Mouse (Mus musculus) c-Kit-positive CD71-negative TER-119-negative erythroid progenitor cells, embryonic 14.5 days (primary cell): ENCODE measurements around the gene Selp.

Experiments
- DNase-seq: peaks from one replicate; pipeline ENCODE4 v3.0.0-alpha.2; 2013; ENCODE audit warnings: low read depth

Selp gene

DNA sequence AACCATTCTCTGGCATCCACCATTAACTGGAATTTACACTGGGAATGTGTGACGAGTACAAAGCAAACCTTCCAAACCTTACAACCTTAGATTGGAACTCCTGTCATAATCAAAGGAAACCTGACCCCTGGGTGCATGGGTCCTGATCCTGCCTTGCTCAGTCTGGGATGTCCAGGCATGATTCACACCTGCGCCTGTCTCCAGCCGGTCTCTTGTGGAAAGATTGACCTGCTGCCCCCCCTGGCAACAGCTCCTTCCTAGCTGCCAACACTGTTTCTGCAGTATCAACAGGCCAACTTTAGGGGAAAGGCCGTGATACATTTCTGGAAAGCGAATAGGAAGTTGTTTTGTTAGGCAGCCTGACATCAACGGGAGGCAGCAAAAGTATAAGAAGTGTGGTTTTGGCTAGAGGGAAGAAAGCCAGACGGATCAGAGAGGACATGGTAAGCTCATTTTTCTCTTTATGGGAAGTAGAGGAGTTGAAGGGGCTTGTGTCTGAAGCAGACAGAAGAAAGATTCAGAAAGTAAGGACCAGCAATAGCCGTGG is at the start of gene Selp:
Gene Selp, plus strand, starts transcription at position 318 of the 547 bp plus-strand sequence.
- DNase-seq, result no peak

DNA sequence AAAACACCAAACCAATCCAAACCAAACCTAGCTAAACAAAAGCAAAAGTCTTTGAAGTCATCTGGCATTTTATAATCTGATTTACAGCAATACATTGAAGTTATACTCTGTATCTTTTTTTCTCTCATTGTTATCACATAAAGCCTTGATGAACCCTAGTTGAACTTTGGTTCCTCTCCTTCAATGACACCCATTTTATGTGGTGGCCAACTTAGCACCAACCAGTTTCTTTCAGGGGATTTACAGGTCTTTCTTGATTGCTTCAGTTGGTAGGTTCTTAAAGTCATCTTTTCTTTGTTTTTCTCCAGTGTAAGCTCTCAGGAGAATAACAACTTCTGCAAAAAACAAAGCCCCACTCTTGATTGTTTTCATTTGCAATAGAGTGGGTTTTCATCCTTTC is 45.8 kb upstream of the Selp start:
- DNase-seq, result no peak

DNA sequence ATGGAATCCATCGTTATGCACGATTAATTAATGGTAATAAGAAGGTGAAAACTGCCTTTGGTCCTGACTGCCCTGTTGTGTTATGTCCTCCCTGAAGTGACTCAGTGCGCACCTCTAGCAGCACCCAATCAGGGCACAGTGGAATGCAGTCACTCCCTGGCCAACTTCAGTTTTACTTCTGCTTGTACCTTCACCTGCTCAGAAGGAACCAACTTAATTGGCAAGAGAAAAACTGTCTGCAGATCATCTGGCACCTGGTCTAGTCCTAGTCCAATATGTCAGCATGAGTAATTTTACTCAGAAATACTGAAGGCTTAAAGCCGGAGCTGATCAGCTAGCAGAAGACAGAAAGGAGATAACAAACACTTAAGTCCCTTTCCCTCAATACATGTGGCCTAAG is 44.6 kb upstream of the Selp start:
- no peak for DNase-seq

DNA sequence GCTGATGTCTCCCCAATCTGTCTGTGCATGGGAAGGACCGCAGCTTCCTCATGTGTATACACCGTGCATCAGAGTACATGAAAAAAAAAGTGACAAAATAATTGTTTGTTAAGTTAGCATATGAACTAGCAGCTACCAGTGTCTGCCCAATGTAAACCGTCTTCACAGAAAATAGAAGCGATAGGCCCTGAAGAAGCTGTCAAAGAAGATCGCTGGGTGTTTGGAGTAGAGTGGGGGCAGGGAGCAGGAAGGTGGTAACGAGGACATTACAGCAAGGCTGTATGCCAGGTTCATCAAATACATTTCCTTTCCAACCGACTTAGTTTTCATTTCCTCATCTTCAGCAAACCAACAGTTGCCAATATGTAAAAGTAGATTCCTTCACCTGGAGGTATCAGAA is 44.0 kb upstream of the Selp start:
- DNase-seq, result no peak

DNA sequence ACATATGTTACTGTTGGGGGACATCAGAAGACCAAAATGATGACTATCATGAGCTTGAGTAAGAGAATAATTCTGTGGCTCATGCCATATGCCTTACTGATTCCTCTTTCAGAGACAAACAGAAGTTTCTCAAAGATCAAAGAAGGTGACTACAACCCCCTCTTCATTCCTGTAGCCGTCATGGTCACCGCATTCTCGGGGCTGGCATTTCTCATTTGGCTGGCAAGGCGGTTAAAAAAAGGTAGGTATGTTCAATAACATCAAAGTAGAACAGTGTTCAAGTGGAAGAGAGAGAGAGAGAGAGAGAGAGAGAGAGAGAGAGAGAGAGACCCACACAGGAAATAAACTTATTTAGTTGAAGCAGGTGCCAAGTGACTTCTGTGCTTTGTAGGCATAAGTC is 43.1 kb upstream of the Selp start:
- DNase-seq, result no peak

DNA sequence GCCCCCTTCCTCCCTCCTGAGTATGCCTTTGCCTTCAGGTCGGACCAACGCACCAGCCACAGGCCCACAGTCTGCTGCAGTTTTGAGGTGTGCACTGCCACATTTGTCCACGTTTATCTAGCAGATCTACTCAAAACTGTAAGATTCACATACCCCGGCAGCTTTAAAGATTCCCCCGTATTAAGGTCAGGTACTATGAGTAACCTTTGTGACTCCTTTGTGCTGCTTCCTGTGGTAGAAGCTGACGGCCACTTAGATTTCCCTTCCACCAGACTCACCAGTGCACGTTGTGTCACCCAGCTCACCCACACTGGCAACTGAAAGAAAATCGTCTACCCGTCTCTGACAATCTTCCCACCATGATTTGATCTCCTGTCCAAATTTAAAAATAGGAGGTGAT is 42.0 kb upstream of the Selp start:
- DNase-seq, result no peak

DNA sequence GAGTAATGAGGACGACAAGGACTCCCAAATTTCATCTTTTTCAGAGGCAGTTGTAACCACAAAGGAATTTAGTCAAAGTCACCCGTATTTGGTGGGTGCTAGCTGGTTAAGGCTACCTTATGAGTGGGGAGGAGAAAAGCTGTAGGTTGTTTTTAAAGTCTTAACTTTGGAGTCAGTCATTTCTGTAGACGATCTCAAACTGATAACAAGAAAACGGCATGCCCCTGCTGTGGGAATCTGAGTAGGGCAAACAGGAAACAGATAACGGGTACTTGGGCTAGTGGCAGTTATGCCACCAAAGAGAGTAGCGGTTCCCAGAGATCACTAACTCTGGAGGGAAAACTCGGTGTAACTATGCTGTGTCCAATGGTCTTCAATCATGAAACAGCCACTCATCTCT is 41.3 kb upstream of the Selp start:
- DNase-seq, result no peak

DNA sequence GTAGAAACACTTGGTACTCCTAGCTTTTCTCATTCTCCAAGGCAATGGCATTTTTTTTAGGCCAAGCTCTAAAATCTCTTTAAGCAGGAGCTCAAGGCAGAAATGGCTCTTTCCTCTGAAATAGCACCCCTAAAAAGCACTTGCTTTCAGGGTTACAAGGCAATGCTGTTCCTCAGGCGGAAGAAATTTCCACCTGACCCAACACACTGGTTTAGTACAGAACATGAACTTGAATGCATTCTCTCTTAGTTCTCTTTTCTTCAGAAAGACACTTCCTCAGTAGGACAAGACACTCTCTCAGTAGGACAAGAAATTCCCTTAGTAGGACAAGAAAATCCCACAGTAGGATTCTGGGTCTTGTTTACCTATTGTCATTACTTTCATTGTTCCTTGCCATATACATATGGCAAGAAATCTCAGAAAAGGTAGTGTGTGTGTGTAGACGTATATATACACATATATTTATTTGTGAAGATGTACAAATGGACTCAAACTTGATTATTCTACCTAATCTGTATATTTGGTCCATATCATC is 40.4 kb upstream of the Selp start:
- no peak for DNase-seq

DNA sequence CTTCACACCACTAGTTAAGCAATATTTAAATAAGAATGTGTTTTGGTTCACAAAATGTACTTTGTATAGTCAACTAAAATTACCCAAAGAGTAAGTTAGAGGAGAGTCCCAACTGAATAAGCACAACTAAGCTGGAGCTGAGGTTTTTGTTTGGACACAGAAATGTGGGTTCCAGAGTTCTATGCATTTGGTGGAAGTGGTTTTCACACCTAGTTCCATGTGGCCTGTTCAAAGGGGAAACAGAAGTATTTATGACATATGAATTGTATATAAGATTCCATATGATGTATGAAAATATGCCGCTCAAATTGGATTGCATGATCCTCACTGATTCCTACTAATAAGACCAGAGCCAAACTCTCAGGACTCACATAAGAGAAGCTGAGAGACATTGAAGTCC is 39.6 kb upstream of the Selp start:
- no peak for DNase-seq

DNA sequence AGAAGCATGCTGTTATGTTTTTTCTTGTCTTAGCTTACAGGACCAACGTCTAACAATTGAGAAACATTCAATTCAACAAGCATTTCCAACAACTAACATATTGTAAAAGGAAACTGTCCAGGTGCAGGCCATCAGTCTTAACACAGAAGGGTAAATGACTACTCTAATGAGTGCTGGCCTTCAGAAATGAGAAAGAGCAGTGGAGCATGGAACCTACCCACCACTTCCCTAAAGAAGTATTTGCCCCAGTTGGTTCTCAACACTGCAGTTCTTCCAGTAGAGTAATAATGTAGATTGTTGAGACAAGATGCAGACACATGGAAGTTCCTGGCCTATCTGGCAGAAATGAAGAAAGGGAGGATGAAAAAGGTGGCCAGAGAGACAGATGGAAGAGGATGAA is 38.6 kb upstream of the Selp start:
- no peak for DNase-seq

DNA sequence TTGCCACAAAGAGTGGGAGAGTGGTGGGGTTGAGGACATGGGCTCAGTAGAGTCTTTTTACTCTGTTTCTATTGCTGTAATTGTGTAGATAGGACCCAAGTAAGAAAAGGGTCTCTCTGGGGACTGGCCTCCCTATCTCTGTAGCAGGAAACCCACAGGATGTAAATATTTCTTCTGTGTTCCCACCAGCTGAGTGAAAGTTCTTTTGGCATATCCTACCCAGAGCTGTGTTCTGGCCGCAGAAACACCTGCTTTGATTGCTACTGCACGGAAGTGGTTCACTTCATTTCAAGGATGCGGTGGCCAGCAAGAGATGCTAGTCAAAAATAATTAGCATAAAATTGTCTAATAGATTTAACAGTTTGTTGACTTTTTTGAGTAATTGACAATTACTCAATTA is 38.0 kb upstream of the Selp start:
- DNase-seq, result no peak

DNA sequence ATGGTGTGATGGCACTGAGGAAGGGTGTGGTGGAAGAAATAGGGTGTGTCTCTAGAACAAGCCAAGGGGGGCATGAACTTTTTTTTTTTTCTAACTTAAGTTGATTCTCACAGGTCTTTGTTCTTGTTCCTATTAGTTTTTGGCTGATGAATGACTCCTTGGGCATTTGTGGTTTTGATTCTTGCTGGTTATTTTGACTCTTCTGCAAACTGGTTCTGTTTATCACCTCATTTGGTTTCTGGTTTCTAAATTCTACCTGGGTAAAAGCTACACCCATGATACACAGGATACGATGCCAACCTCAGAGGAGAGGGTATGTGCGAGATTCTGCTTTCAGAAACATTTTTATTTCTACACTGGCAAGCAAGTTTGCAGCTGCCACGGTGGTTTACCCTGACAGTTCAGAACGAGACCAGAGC is 36.7 kb upstream of the Selp start:
- no peak for DNase-seq

DNA sequence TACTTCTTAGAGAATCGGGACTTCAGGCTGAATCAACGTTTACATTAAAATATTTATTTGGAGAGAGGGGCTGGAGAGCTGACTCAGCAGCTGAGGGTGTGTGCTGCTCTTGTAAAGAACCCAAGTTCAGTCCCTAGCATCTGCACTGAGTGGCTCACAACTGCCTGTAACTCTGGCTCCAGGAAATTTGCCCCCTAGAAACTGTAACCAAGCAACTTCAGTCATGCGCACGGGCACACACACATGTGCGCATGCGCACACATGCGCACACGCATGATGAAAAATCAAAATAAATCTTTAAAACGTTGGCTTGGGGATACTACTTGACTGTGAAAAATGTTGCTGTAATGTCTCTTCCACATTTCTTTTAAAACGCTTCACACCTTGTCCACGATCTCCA is 36.0 kb upstream of the Selp start:
- DNase-seq, result no peak

DNA sequence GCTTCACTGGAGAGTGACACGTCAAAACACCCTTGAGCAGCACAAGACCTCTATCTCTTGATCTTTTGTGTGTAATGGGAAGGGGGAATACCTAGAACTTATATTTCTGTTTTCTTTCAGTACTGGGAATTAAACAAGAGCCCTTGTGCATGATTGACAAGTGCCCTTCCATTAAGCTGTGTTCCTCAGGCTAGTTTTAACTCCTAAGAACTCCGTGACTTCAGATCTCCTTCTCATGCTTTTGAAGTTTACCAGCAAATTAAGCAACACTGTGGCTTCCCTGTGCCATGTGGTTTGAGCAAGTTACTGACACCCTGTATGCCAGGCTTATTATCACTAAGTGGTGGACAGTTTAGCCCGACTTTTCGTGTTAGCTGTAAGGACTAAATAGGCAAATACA is 32.0 kb upstream of the Selp start:
- no peak for DNase-seq

DNA sequence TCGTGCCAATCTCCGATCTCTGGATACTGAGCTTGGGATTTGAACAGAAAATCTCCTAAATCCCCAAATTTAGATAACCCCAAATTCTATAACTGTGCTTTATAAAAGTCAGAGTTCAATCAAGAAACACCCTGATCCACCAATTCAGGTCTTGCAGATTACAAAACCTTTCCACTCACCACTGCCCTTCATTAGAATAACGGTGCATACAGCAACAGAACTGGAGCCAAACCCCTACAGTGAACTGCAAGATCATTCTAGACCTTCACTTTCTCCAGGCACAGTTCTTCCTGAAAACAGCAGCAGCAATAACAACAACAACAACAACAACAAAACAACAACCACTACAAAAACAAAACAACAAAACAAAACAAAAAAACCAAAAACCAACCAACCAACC is 28.3 kb upstream of the Selp start:
- no peak for DNase-seq

DNA sequence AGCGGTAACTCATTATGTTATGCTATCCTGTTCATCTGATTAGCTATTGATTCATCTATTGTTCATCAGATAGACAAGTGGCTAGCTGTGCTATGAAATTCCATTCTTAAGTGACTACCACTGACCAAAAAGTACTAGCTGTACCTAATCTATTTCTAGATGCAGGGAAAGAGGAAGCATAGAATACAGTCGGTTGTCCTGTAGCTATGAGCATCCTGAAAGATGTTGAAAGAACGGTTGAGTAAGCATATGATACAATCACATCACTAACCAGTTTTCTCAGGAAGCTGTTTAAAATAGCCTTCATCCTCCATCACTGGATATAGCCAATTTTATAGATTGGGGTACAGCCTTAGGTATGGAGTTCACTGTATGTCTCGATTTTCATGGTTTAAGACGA is 27.2 kb upstream of the Selp start:
- no peak for DNase-seq

DNA sequence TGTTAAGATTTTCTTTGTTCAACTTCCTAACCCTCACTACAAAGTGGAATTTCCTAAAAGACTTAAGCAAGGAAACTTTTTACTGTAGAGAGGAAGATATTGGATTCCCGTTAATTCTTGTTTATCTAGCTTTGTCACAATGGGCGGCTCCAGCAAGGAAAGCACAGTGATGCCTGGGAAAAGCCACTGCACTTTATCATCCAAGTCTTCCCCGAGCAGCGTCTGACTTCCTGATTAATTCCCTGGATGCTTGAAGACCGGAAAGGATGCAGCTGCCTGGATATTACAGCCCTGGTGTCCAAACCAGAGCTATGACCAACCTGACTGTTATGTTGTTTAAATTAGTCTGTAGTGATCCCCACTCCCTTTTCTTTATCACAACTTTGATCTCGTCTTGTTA is 18.3 kb upstream of the Selp start:
- no peak for DNase-seq

DNA sequence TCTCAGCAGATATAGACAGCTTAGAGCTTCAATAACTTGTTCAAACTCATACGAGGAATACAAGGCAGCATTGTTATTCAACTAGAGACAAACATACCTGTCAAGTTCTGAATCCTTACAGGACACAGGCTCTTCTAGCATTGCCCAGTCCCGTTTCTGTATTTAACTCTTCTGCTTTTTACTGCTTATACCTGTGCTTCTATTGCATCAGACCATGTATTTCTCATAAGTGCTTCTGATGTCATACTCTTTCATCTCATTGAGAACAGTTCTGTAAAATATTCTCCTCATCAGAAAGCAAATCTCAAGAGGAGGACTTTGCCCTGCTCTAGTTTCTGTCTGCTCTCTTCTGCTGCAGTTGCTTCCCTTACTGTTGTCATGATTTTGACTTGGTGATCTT is 17.2 kb upstream of the Selp start:
- DNase-seq, result no peak

DNA sequence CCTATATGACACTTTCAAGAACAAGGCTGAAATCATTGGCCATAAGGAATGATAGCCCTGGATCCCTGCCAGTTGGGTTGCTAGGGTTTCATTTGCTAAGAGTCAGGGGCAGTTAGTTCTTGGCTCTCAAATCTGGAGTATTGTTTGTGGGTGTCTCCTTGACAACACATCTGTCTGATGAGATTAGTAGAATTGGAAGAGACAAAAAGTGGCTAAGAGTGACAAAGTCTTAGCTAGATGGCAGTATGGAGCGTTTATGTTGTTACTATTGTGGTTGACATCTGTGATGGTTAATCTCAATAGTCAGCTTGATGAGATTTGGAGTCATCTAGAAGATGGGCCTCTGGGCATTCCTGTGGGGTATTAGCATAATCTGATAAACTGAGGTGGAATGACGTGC is 16.7 kb upstream of the Selp start:
- DNase-seq, result no peak

DNA sequence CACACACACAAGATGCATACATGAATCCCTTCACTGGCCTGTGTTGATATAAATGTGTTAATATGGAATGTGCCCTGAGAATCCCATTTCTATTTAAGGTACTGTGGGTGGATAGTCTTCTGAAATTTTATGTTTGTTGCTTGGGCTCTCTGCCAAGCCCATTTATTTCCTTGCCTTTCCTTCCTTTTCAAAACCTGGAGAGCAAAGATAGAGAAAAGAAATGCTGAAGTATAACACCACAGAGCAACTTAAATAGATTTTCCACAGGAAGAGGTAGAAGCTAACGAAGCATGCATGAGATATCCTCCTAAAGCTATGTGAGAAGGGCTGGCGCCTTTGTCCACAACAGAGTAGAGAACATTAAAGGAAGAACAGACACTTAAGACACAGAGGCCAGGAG is 5.3 kb upstream of the Selp start:
- no peak for DNase-seq

DNA sequence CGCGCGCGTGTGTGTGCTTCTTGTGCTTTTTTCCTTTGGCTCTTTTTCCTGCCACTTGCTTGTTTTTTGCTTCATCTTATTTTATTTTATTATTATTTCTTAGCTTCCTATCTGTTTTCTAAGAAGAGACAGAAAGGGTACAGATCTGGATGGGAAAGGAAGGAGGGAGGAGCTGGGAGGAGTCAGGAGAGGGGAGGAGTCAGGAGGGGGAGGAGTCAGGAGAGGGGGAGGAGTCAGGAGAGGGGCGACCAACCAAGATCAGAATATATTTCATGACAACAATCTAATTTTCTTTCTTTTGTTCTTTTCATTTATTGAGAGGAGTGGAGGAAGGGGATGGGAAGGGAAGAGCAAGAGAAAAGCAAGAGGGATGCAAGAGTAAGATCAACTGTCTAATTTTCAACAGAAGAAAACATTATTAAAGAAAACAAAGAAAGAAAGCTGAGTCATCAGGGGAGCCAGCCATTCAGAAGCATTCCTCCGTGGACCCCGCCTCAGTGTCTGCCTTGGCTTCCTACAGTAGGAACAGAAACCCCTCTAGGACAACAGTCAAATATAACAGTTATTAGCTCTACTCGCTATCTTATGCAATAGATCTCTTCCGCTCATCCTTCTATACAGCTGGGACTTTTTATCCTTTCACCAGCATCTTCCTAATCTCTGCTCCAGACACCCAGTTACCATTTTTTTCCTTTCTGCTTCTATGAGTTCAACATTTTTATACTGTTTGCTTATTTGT is 4.3 kb upstream of the Selp start:
- DNase-seq, result no peak

DNA sequence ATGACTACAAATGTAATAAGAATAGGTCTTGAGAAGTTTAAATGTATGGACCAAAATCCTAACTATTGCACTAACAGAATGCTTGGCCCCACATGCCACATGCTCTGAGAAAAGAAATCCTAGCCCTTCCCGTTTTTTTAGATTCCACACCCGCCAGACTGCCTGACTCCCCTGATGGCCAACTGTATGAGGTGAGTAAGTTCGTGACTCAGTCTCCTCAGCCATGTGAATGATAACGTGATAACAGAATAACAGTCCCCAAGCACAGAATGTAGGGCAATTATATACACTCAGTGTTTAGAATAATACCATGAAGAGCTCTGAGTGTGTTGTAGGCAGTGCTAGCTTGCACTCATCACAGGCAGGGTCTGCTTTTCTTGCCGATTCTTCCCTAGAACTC is 784 bp upstream of the Selp start:
- no peak for DNase-seq

DNA sequence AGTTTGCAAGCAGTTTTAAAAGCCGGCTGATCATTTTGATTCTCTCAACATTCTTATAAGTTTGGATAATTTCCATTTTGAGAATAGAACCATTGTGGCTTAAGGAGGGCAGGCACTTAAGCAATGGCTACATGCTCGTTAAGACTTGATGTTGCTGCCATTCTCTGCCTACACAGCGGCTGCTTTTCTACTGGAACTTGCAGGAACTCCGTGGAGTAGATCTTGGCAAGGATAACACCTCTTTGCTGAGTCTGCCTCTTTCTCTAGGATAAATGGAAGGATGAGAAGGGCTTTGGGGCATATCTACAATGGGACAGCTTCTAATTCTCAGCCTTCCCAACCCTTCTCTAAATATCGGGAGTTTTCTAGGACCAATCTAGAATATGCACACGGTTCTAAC is 583 bp downstream of the Selp start:
- no peak for DNase-seq

DNA sequence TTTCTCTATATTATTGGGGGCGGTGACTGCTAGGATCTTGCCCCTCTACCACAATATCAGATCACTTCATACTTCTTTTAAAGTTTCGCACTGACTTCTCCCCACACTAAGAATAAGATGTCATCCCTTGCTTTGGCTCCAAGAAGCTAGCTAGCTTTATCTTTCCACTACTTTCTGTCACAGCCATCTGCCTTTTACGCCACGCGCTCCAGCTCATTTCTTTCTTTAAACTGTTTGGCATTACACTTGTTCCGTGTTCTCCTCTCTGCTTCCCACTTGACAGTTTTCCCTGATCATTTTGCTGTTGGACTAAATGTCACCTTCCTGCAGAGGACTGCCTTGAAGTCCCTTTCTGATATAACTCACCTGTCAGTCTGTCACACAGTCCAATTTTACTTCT is 2.8 kb downstream of the Selp start:
- DNase-seq, result no peak
